Mouse (Mus musculus) stomach, postnatal 0 days (tissue): ENCODE measurements around the gene 4930415O20Rik.

Experiments
- CTCF ChIP-seq: IDR thresholded peaks from 2 replicates; pipeline ENCODE4 v1.5.1; 2016; ENCODE audit warnings: antibody characterized with exemption, low read depth, mild to moderate bottlenecking, moderate library complexity
- EP300 ChIP-seq: optimal IDR thresholded peaks from 2 replicates; pipeline ENCODE3; 2016; ENCODE audit warnings: antibody characterized with exemption

- no peak for TF ChIP-seq CTCF
- no peak for TF ChIP-seq EP300
These were observed 35.3 kb downstream of the 4930415O20Rik start for GRCm38 (mm10) chr15:98606051-98606536.
